In the genomic region with DNA sequence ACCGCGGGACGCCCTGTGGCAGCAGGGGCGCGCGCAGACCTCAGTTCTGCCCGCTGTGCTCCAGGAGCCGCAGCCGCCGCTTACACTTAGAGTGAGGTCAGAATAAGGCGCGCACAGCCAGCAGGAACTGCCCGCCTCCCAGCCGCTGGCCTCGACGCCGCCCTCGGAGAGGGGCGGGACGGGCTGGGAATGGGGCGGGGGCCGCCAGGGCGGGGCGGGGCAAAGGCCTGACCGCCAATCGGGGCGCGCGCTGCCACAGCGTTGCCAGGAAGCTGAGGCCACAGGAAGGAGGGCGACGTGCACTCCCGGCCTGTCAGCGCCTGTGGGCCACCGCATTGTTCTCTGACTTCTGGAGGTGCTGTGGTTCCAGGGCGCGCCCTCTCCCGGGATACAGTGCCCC, we compare ENCODE assay signal across 8 mouse cellular contexts.
DNase-seq lines count a peak whose midpoint lies in the region; ATAC-seq and TF ChIP-seq lines count a peak whose summit lies in the region.

No protein-coding gene starts in this region.

- peak; percentile 56 for DNase-seq in CD4-positive, CD25-positive, alpha-beta regulatory T cell, adult 2 months (ENCODE audit: low read depth, low spot score)
- DNase-seq in adrenal gland, postnatal 25 days, result peak; percentile 69
- DNase-seq in gastrocnemius, postnatal 10 days, result peak; percentile 51
- DNase-seq in limb, embryonic 11.5 days (ENCODE audit: low spot score), result peak; percentile 43
- peak; percentile 13 for DNase-seq in midbrain, embryonic 10.5 days (ENCODE audit: low spot score)
- peak; percentile 75 for DNase-seq in stomach, postnatal 0 days (ENCODE audit: low spot score)
- no peak for DNase-seq in layer of hippocampus, adult 2 months (ENCODE audit: low spot score in 2 of 2)

- H3K4me2 ChIP-seq in hindbrain, embryonic 13.5 days, result no peak overlapping the region; the same call in 1 of the 2 replicates
- peak overlapping the region; percentile 36 for H3K4me2 ChIP-seq in limb, embryonic 11.5 days (ENCODE audit: low read depth, severe bottlenecking)
- H3K4me2 ChIP-seq in stomach, postnatal 0 days (replicated peaks; ENCODE audit: low read depth), result 0 out of 2 replicates have a peak overlapping the region, but pooled peaks have one; percentile 14

- no peak for ATAC-seq in hindbrain, embryonic 13.5 days (ENCODE audit: low FRiP score)
- peak; percentile 72 for ATAC-seq in limb, embryonic 11.5 days (ENCODE audit: insufficient number of reproducible peaks, low FRiP score, low TSS enrichment, low read depth)
- ATAC-seq in stomach, postnatal 0 days (ENCODE audit: low FRiP score, low TSS enrichment), result peak; percentile 95

- no peak overlapping the region for H3K9ac ChIP-seq in hindbrain, embryonic 13.5 days
- no peak overlapping the region; the same call in 1 of the 2 replicates for H3K9ac ChIP-seq in limb, embryonic 11.5 days (ENCODE audit: low read length)
- no peak overlapping the region for H3K9ac ChIP-seq in stomach, postnatal 0 days (ENCODE audit: low read length)

- H3K36me3 ChIP-seq in hindbrain, embryonic 13.5 days, result no peaks in the 10 kb centered on the region
- no peaks in the 10 kb centered on the region for H3K36me3 ChIP-seq in limb, embryonic 11.5 days (ENCODE audit: control insufficient read depth, insufficient read depth, low read length)
- no peaks in the 10 kb centered on the region for H3K36me3 ChIP-seq in midbrain, embryonic 10.5 days
- H3K36me3 ChIP-seq in stomach, postnatal 0 days (ENCODE audit: control insufficient read depth, insufficient read depth, low read length), result no peaks in the 10 kb centered on the region

- WGBS in hindbrain, embryonic 13.5 days, result 19% methylated on average over 31 of the region's 38 CpGs
- 8% methylated on average over 37 of the region's 38 CpGs for WGBS in limb, embryonic 11.5 days
- 10% methylated on average over 35 of the region's 38 CpGs for WGBS in midbrain, embryonic 10.5 days
- WGBS in stomach, postnatal 0 days, result 21% methylated on average over 20 of the region's 38 CpGs

- H3K27me3 ChIP-seq in hindbrain, embryonic 13.5 days, result no peaks in the 10 kb centered on the region
- peaks cover 5% of the 10 kb centered on the region; the same call in 1 of the 2 replicates for H3K27me3 ChIP-seq in limb, embryonic 11.5 days (ENCODE audit: control insufficient read depth, insufficient read depth, low read length)
- no peaks in the 10 kb centered on the region for H3K27me3 ChIP-seq in midbrain, embryonic 10.5 days (ENCODE audit: low read depth, poor library complexity, severe bottlenecking)
- H3K27me3 ChIP-seq in stomach, postnatal 0 days (ENCODE audit: control insufficient read depth, insufficient read depth, low read length), result no peaks in the 10 kb centered on the region

- H3K9me3 ChIP-seq in hindbrain, embryonic 13.5 days, result peaks cover 43% of the 10 kb centered on the region
- peaks cover 6% of the 10 kb centered on the region; the same call in 1 of the 2 replicates for H3K9me3 ChIP-seq in limb, embryonic 11.5 days (ENCODE audit: control insufficient read depth, low read length)
- peaks cover 73% of the 10 kb centered on the region for H3K9me3 ChIP-seq in midbrain, embryonic 10.5 days (replicated peaks)
- no peaks in the 10 kb centered on the region for H3K9me3 ChIP-seq in stomach, postnatal 0 days (ENCODE audit: control insufficient read depth, low read length)

- H3K27ac ChIP-seq in hindbrain, embryonic 13.5 days, result no peak overlapping the region
- H3K27ac ChIP-seq in limb, embryonic 11.5 days (replicated peaks; ENCODE audit: low read depth, low read length), result no peak overlapping the region
- H3K27ac ChIP-seq in midbrain, embryonic 10.5 days (replicated peaks), result no peak overlapping the region
- no peak overlapping the region for H3K27ac ChIP-seq in stomach, postnatal 0 days (replicated peaks)
- no peak overlapping the region for H3K27ac ChIP-seq in layer of hippocampus, adult 2 months

- no peak for TF ChIP-seq CTCF in stomach, postnatal 0 days (IDR thresholded peaks at IDR 0.05; ENCODE audit: low read depth)
- no peak for TF ChIP-seq CTCF in layer of hippocampus, adult 2 months (conservative IDR thresholded peaks at IDR 0.05)

- no peaks in the 10 kb centered on the region for H3K4me1 ChIP-seq in hindbrain, embryonic 13.5 days (replicated peaks)
- no peaks in the 10 kb centered on the region for H3K4me1 ChIP-seq in limb, embryonic 11.5 days (ENCODE audit: control insufficient read depth, insufficient read depth, low read length)
- no peaks in the 10 kb centered on the region for H3K4me1 ChIP-seq in midbrain, embryonic 10.5 days
- no peaks in the 10 kb centered on the region for H3K4me1 ChIP-seq in stomach, postnatal 0 days (replicated peaks; ENCODE audit: control insufficient read depth, insufficient read depth)

- peak overlapping the region; percentile 27 for H3K4me3 ChIP-seq in hindbrain, embryonic 13.5 days
- H3K4me3 ChIP-seq in limb, embryonic 11.5 days (ENCODE audit: low read depth, low read length), result peak overlapping the region; percentile 31
- H3K4me3 ChIP-seq in midbrain, embryonic 10.5 days, result peak overlapping the region; percentile 41
- peak overlapping the region; percentile 35 for H3K4me3 ChIP-seq in stomach, postnatal 0 days (ENCODE audit: low read depth, low read length)
- no peak overlapping the region for H3K4me3 ChIP-seq in layer of hippocampus, adult 2 months

- no peak for TF ChIP-seq EP300 in stomach, postnatal 0 days (optimal IDR thresholded peaks at IDR 0.05)

Comparison
In these comparisons a context has a peak if more than half of its experiments do, and no peak if none do; other contexts are left out.
1. DNase-seq: peak in CD4-positive, CD25-positive, alpha-beta regulatory T cell, adult 2 months (single experiment), adrenal gland, postnatal 25 days (single experiment), gastrocnemius, postnatal 10 days (single experiment), limb, embryonic 11.5 days (single experiment), midbrain, embryonic 10.5 days (single experiment) and stomach, postnatal 0 days (single experiment); none in layer of hippocampus, adult 2 months (0 of 2).